Mouse (Mus musculus): ENCODE measurements around the gene Tmem117.

Gene Tmem117

GRCm38 (mm10) chr15:95138709-95139409 lies 509.8 kb downstream of the Tmem117 start:
- no peak for DNase-seq (ENCODE audit: low read depth, low spot score)

GRCm38 (mm10) chr15:95144131-95144530 lies 515.1 kb downstream of the Tmem117 start:
- DNase-seq (ENCODE audit: low read depth, low spot score), result no peak

GRCm38 (mm10) chr15:95145118-95145517 lies 516.1 kb downstream of the Tmem117 start:
- DNase-seq (ENCODE audit: low read depth, low spot score), result no peak

Measured in retina, adult 2 months (tissue).